Mouse (Mus musculus) layer of hippocampus, adult 9-10 months (tissue): Measurements from ENCODE around the gene Clip1.
"Not testable (repeated sequence)": the region's sequence is repeated elsewhere in the genome, so short reads cannot be mapped to it uniquely, and the experiment has no call there.

Experiments
- DNase-seq: peaks from one replicate; pipeline ENCODE4 v3.0.0; 2022; ENCODE audit warnings: low spot score

Clip1 gene

GRCm38 (mm10) chr5:123684221-123685144, at the start of gene Clip1:
Gene Clip1, minus strand, starts transcription at chr5:123684618.
- DNase-seq: no peak

GRCm38 (mm10) chr5:123730981-123731380, 46.6 kb upstream of the Clip1 start:
- no peak for DNase-seq

GRCm38 (mm10) chr5:123723816-123724215, 39.4 kb upstream of the Clip1 start:
- DNase-seq: not testable (repeated sequence)

GRCm38 (mm10) chr5:123720328-123721311, 36.2 kb upstream of the Clip1 start, which contains the start of gene Zcchc8:
Gene Zcchc8, minus strand, starts transcription at chr5:123721100.
- peak; percentile 96 for DNase-seq

- DNase-seq: no peak
Measured at GRCm38 (mm10) chr5:123714622-123715021, 30.2 kb upstream of the Clip1 start.

GRCm38 (mm10) chr5:123713782-123714181, 29.4 kb upstream of the Clip1 start:
- no peak for DNase-seq

GRCm38 (mm10) chr5:123709571-123709970, 25.2 kb upstream of the Clip1 start:
- DNase-seq: no peak

GRCm38 (mm10) chr5:123708598-123708997, 24.2 kb upstream of the Clip1 start:
- no peak for DNase-seq

GRCm38 (mm10) chr5:123700625-123701024, 16.2 kb upstream of the Clip1 start:
- DNase-seq: no peak

- DNase-seq: no peak
Measured at GRCm38 (mm10) chr5:123699198-123699597, 14.8 kb upstream of the Clip1 start.

- DNase-seq: no peak
Measured at GRCm38 (mm10) chr5:123696961-123697360, 12.5 kb upstream of the Clip1 start.

GRCm38 (mm10) chr5:123696244-123696643, 11.8 kb upstream of the Clip1 start:
- no peak for DNase-seq

GRCm38 (mm10) chr5:123694468-123694867, 10.1 kb upstream of the Clip1 start:
- DNase-seq: no peak

- no peak for DNase-seq
Measured at GRCm38 (mm10) chr5:123683377-123684220, 819 bp downstream of the Clip1 start.

- no peak for DNase-seq
Measured at GRCm38 (mm10) chr5:123683043-123683376, 1.4 kb downstream of the Clip1 start.

GRCm38 (mm10) chr5:123682372-123682771, 2.0 kb downstream of the Clip1 start:
- DNase-seq: no peak

- DNase-seq: no peak
Measured at GRCm38 (mm10) chr5:123679546-123680263, 4.7 kb downstream of the Clip1 start.

GRCm38 (mm10) chr5:123679106-123679505, 5.3 kb downstream of the Clip1 start:
- no peak for DNase-seq

- DNase-seq: no peak
Measured at GRCm38 (mm10) chr5:123675717-123676116, 8.7 kb downstream of the Clip1 start.

- DNase-seq: no peak
Measured at GRCm38 (mm10) chr5:123675221-123675620, 9.2 kb downstream of the Clip1 start.

GRCm38 (mm10) chr5:123671473-123671820, 13.0 kb downstream of the Clip1 start:
- no peak for DNase-seq
